Mouse (Mus musculus): ENCODE data around the gene Smc3. TPM values are rescaled to one million over a fixed set of nuclear protein-coding genes. Genes with fewer than 3 reads are reported as not detected.

Gene Smc3
- 10 to 100 TPM; 44.5 to 57.7 TPM for polyA plus RNA-seq (2017; shearing (Covaris generic))

DNA sequence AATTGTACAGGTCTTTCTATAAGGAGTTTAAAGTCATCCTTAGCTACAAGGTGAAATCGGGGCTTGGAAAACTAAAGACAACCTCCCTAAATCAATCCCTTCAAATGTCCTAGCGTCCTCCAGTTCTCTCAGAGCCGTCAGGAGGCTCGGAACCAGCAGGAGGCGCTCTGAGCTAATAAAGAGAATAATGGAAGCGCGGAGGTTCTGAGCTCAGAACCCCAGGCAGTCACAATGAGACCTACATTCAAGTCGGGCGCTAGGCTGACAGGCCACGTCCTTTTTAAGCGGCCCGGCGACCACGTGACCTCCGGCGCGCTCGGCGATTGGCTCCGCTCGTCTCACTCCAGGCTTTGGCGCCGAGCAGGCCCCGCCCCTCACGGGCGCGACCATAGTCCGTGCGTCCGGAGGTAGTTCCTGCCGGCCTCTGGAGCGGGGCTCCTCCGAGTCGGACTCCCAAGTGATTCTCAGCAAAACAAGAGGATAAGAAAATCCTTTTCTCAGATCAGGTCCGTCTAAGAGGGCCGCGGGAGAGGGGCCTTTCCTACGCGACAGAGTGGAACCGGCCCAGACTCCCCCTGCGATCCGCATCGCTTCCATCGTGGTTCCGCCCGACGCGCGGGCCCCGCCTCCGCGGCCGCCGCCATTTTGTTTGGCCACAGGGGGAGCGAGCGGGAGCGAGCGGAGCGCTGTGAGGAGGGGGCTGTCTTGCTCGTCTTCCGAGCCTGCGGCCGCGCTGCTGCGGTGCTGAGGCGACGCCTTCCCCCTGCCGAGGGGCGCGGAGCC lies at the start of gene Smc3:
TSS of gene Smc3 (plus strand) at position 642 of the 783 bp plus-strand sequence.

DNA sequence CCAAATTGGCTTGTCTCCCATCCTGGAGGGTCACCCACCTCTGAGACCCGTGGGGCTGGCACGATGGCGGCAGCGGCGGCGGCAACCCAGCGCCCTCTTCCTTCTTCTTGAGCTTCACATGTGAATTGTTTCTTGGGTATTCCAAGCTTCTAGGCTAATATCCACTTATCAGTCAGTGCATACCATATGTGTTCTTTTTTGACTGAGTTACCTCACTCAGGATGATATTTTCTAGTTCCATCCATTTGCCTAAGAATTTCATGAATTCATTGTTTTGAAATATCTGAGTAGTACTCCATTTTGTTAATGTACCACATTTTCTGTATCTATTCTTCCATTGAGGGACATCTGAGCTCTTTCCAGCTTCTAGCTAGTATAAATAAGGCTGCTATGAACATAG lies 11.2 kb upstream of the Smc3 start, which contains the start of gene Nutf2-ps1:
TSS of gene Nutf2-ps1 (minus strand) at position 101 of the 400 bp plus-strand sequence.

DNA sequence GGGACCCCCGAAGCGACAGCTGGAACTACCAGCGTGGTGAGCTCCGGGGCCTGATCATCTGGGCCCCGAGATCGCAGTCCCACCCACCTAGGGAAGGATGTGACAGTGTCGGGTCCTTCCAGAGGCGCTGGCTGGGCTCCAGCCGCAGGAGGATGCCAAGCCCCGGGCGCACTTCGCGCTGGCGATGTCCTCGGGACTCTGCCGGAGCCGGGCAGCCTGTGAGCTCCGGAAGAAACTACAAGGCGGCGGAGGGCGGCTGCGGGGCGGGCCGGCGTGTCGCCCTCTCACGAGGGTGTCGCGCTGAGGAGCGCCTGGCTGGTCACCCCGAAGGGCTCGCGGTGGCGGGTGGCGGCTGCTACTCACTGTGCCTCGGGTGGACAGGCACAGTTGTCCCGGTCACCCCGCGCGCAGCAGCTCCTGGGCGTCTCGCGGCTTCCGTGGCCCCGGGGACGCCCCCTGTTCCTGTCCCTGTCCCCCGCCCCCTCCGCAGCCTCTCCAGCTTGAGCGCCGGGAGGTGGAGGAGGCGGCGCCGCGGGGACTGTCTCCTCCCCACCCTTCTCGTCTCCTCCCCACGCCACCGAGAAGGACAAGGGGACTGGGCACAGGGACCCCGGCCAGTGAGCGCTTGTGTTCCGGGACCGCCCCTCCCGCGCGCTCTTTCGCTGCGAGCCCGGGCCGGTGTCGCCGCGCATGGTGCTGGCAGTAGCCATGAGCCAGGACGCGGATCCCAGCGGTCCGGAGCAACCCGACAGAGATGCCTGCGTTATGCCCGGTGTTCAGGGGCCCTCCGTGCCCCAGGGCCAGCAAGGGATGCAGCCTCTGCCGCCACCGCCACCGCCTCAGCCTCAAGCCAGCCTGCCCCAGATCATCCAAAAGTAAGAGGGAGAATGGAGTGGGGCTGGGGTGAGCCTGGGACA lies 76.8 kb downstream of the Smc3 start, which contains the start of gene Rbm20:
TSS of gene Rbm20 (plus strand) at position 589 of the 917 bp plus-strand sequence.

Other genes with a start within 250 kb of the Smc3 start
- gene Gm10197, start 228.6 kb upstream of the Smc3 start, polyA plus RNA-seq (2017; shearing (Covaris generic)) = 1 to 10 TPM in 1 of 2 experiments, not detected in 1; 1.5 TPM
- gene Smndc1, start 209.8 kb upstream of the Smc3 start, polyA plus RNA-seq (2017; shearing (Covaris generic)) = 10 to 100 TPM; 67.3 to 78.7 TPM
- gene Dusp5, start 71.3 kb upstream of the Smc3 start, polyA plus RNA-seq (2017; shearing (Covaris generic)) = 10 to 100 TPM; 57.9 to 67.9 TPM
- gene Nutf2-ps1, start 11.3 kb upstream of the Smc3 start, polyA plus RNA-seq (2017; shearing (Covaris generic)) = 100 to 1,000 TPM; 185 to 186 TPM
- under 1 TPM; 0.13 to 0.66 TPM for gene Rbm20, start 76.9 kb downstream of the Smc3 start, polyA plus RNA-seq (2017; shearing (Covaris generic))